Mouse (Mus musculus): ENCODE measurements around the gene Sh3yl1. TPM values are rescaled to one million over a fixed set of nuclear protein-coding genes. Genes with fewer than 3 reads are reported as not detected.
A peak's percentile ranks its signal among the peaks of the same experiment; 100 is the strongest.

The Sh3yl1 gene
- polyA plus RNA-seq, 1 experiment from 2014 or later, result 29.1 TPM

GRCm38 (mm10) chr12:30888003-30888402 is 23.5 kb upstream of the Sh3yl1 start:
- Histone ChIP-seq H3K9me3 (ENCODE audit: control insufficient read depth, low read length) (no peaks in the 10 kb centered on the region), H3K27ac (ENCODE audit: low read depth, low read length) (no peak overlapping the region), H3K27me3 (ENCODE audit: control insufficient read depth, insufficient read depth, low read length) (peaks cover 24% of the 10 kb centered on the region), H3K4me3 (ENCODE audit: low read depth, low read length) (no peak overlapping the region), H3K4me2 (replicated peaks; ENCODE audit: low read depth, low read length) (no peak overlapping the region), H3K9ac (ENCODE audit: low read depth, low read length) (no peak overlapping the region), H3K4me1 (replicated peaks; ENCODE audit: control insufficient read depth, insufficient read depth, low read length) (no peaks in the 10 kb centered on the region), H3K36me3 (ENCODE audit: control insufficient read depth, insufficient read depth, low read length) (no peaks in the 10 kb centered on the region)
- 87% methylated on average over 4 of the region's 4 CpGs for WGBS
- ATAC-seq (ENCODE audit: low FRiP score), result no peak
- DNase-seq (ENCODE audit: low spot score), result no peak

GRCm38 (mm10) chr12:30890067-30890466 is 21.4 kb upstream of the Sh3yl1 start:
- WGBS, result 38% methylated on average over 5 of the region's 5 CpGs
- Histone ChIP-seq H3K27me3 (ENCODE audit: control insufficient read depth, insufficient read depth, low read length) (peaks cover 4% of the 10 kb centered on the region; the same call in 1 of the 2 replicates), H3K4me3 (ENCODE audit: low read depth, low read length) (no peak overlapping the region), H3K27ac (ENCODE audit: low read depth, low read length) (no peak overlapping the region), H3K4me1 (replicated peaks; ENCODE audit: control insufficient read depth, insufficient read depth, low read length) (no peaks in the 10 kb centered on the region), H3K4me2 (replicated peaks; ENCODE audit: low read depth, low read length) (no peak overlapping the region), H3K36me3 (ENCODE audit: control insufficient read depth, insufficient read depth, low read length) (no peaks in the 10 kb centered on the region), H3K9me3 (ENCODE audit: control insufficient read depth, low read length) (no peaks in the 10 kb centered on the region), H3K9ac (ENCODE audit: low read depth, low read length) (no peak overlapping the region)
- ATAC-seq (ENCODE audit: low FRiP score) (no peak), DNase-seq (ENCODE audit: low spot score) (peak; percentile 80)

GRCm38 (mm10) chr12:30891438-30891837 is 20.0 kb upstream of the Sh3yl1 start:
- 84% methylated on average over 7 of the region's 7 CpGs for WGBS
- Histone ChIP-seq H3K36me3 (ENCODE audit: control insufficient read depth, insufficient read depth, low read length) (no peaks in the 10 kb centered on the region), H3K9me3 (ENCODE audit: control insufficient read depth, low read length) (no peaks in the 10 kb centered on the region), H3K4me3 (ENCODE audit: low read depth, low read length) (no peak overlapping the region), H3K4me2 (replicated peaks; ENCODE audit: low read depth, low read length) (no peak overlapping the region), H3K27ac (ENCODE audit: low read depth, low read length) (no peak overlapping the region), H3K4me1 (replicated peaks; ENCODE audit: control insufficient read depth, insufficient read depth, low read length) (no peaks in the 10 kb centered on the region), H3K27me3 (ENCODE audit: control insufficient read depth, insufficient read depth, low read length) (no peaks in the 10 kb centered on the region; the same call in 1 of the 2 replicates), H3K9ac (ENCODE audit: low read depth, low read length) (no peak overlapping the region)
- ATAC-seq (ENCODE audit: low FRiP score) (no peak), DNase-seq (ENCODE audit: low spot score) (no peak)

- no peaks in the 10 kb centered on the region for H3K4me1 ChIP-seq (replicated peaks; ENCODE audit: control insufficient read depth, insufficient read depth, low read length)
- no peaks in the 10 kb centered on the region for H3K9me3 ChIP-seq (ENCODE audit: control insufficient read depth, low read length)
- no peak overlapping the region for H3K4me3 ChIP-seq (ENCODE audit: low read depth, low read length)
- WGBS, result 97% methylated on average over 4 of the region's 4 CpGs
- ATAC-seq (ENCODE audit: low FRiP score) (no peak), DNase-seq (ENCODE audit: low spot score) (no peak)
- no peaks in the 10 kb centered on the region for H3K27me3 ChIP-seq (ENCODE audit: control insufficient read depth, insufficient read depth, low read length)
- no peaks in the 10 kb centered on the region for H3K36me3 ChIP-seq (ENCODE audit: control insufficient read depth, insufficient read depth, low read length)
- H3K9ac ChIP-seq (ENCODE audit: low read depth, low read length), result no peak overlapping the region
- no peak overlapping the region for H3K27ac ChIP-seq (ENCODE audit: low read depth, low read length)
- H3K4me2 ChIP-seq (replicated peaks; ENCODE audit: low read depth, low read length), result no peak overlapping the region
These were observed 14.4 kb upstream of the Sh3yl1 start for GRCm38 (mm10) chr12:30897039-30897438.

GRCm38 (mm10) chr12:30908658-30909057 is 2.8 kb upstream of the Sh3yl1 start:
- ATAC-seq (ENCODE audit: low FRiP score) (no peak), DNase-seq (ENCODE audit: low spot score) (no peak)
- Histone ChIP-seq H3K27me3 (ENCODE audit: control insufficient read depth, insufficient read depth, low read length) (no peaks in the 10 kb centered on the region), H3K4me3 (ENCODE audit: low read depth, low read length) (no peak overlapping the region), H3K36me3 (ENCODE audit: control insufficient read depth, insufficient read depth, low read length) (no peaks in the 10 kb centered on the region), H3K9me3 (ENCODE audit: control insufficient read depth, low read length) (no peaks in the 10 kb centered on the region), H3K27ac (ENCODE audit: low read depth, low read length) (no peak overlapping the region), H3K4me1 (replicated peaks; ENCODE audit: control insufficient read depth, insufficient read depth, low read length) (no peaks in the 10 kb centered on the region; the same call in 1 of the 2 replicates), H3K9ac (ENCODE audit: low read depth, low read length) (no peak overlapping the region), H3K4me2 (replicated peaks; ENCODE audit: low read depth, low read length) (no peak overlapping the region)
- WGBS, result 91% methylated on average over 1 of the region's 1 CpGs

GRCm38 (mm10) chr12:30909881-30910280 is 1.6 kb upstream of the Sh3yl1 start:
- 84% methylated on average over 2 of the region's 2 CpGs for whole genome bisulfite sequencing
- H3K27ac ChIP-seq (ENCODE audit: low read depth, low read length), result no peak overlapping the region
- no peak overlapping the region for H3K4me3 ChIP-seq (ENCODE audit: low read depth, low read length)

GRCm38 (mm10) chr12:30910860-30911259 is 608 bp upstream of the Sh3yl1 start:
- peak; percentile 17 for DNase-seq (ENCODE audit: low spot score)
- Histone ChIP-seq H3K36me3 (ENCODE audit: control insufficient read depth, insufficient read depth, low read length) (no peaks in the 10 kb centered on the region), H3K9me3 (ENCODE audit: control insufficient read depth, low read length) (no peaks in the 10 kb centered on the region), H3K9ac (ENCODE audit: low read depth, low read length) (peak overlapping the region; percentile 84), H3K4me2 (replicated peaks; ENCODE audit: low read depth, low read length) (peak overlapping the region; percentile 45), H3K27ac (ENCODE audit: low read depth, low read length) (no peak overlapping the region), H3K4me3 (ENCODE audit: low read depth, low read length) (peak overlapping the region; percentile 72), H3K4me1 (replicated peaks; ENCODE audit: control insufficient read depth, insufficient read depth, low read length) (no peaks in the 10 kb centered on the region; the same call in 1 of the 2 replicates), H3K27me3 (ENCODE audit: control insufficient read depth, insufficient read depth, low read length) (no peaks in the 10 kb centered on the region)
- ATAC-seq (ENCODE audit: low FRiP score), result no peak
- 13% methylated on average over 8 of the region's 8 CpGs for WGBS

More at GRCm38 (mm10) chr12:30909881-30910280, 1.6 kb upstream of the Sh3yl1 start:
- Histone ChIP-seq H3K4me1 (replicated peaks; ENCODE audit: control insufficient read depth, insufficient read depth, low read length) (no peaks in the 10 kb centered on the region; the same call in 1 of the 2 replicates), H3K36me3 (ENCODE audit: control insufficient read depth, insufficient read depth, low read length) (no peaks in the 10 kb centered on the region), H3K4me2 (replicated peaks; ENCODE audit: low read depth, low read length) (peak overlapping the region; percentile 45; the same call in 1 of the 2 replicates), H3K9me3 (ENCODE audit: control insufficient read depth, low read length) (no peaks in the 10 kb centered on the region), H3K9ac (ENCODE audit: low read depth, low read length) (no peak overlapping the region), H3K27me3 (ENCODE audit: control insufficient read depth, insufficient read depth, low read length) (no peaks in the 10 kb centered on the region)
- ATAC-seq (ENCODE audit: low FRiP score) (no peak), DNase-seq (ENCODE audit: low spot score) (no peak)

GRCm38 (mm10) chr12:30912048-30912381 is 547 bp downstream of the Sh3yl1 start:
- Histone ChIP-seq H3K27me3 (ENCODE audit: control insufficient read depth, insufficient read depth, low read length) (no peaks in the 10 kb centered on the region), H3K36me3 (ENCODE audit: control insufficient read depth, insufficient read depth, low read length) (no peaks in the 10 kb centered on the region), H3K27ac (ENCODE audit: low read depth, low read length) (no peak overlapping the region), H3K9me3 (ENCODE audit: control insufficient read depth, low read length) (no peaks in the 10 kb centered on the region), H3K4me3 (ENCODE audit: low read depth, low read length) (peak overlapping the region; percentile 72), H3K9ac (ENCODE audit: low read depth, low read length) (peak overlapping the region; percentile 84), H3K4me2 (replicated peaks; ENCODE audit: low read depth, low read length) (peak overlapping the region; percentile 95), H3K4me1 (replicated peaks; ENCODE audit: control insufficient read depth, insufficient read depth, low read length) (no peaks in the 10 kb centered on the region; the same call in 1 of the 2 replicates)
- peak; percentile 45 for DNase-seq (ENCODE audit: low spot score)
- peak; percentile 69 for ATAC-seq (ENCODE audit: low FRiP score)
- WGBS, result under 1% methylated on average over 18 of the region's 19 CpGs

GRCm38 (mm10) chr12:30912840-30913239 is 1.4 kb downstream of the Sh3yl1 start:
- DNase-seq (ENCODE audit: low spot score) (no peak), ATAC-seq (ENCODE audit: low FRiP score) (no peak)
- peak overlapping the region; percentile 84; the same call in 1 of the 2 replicates for H3K9ac ChIP-seq (ENCODE audit: low read depth, low read length)
- no peak overlapping the region; the same call in 1 of the 2 replicates for H3K4me2 ChIP-seq (replicated peaks; ENCODE audit: low read depth, low read length)
- WGBS, result 63% methylated on average over 3 of the region's 3 CpGs
- no peaks in the 10 kb centered on the region for H3K27me3 ChIP-seq (ENCODE audit: control insufficient read depth, insufficient read depth, low read length)
- no peak overlapping the region for H3K27ac ChIP-seq (ENCODE audit: low read depth, low read length)
- no peaks in the 10 kb centered on the region for H3K36me3 ChIP-seq (ENCODE audit: control insufficient read depth, insufficient read depth, low read length)
- H3K9me3 ChIP-seq (ENCODE audit: control insufficient read depth, low read length), result no peaks in the 10 kb centered on the region
- H3K4me3 ChIP-seq (ENCODE audit: low read depth, low read length), result peak overlapping the region; percentile 72; the same call in 1 of the 2 replicates
- no peaks in the 10 kb centered on the region; the same call in 1 of the 2 replicates for H3K4me1 ChIP-seq (replicated peaks; ENCODE audit: control insufficient read depth, insufficient read depth, low read length)

All from hindbrain, embryonic 11.5 days (tissue).